Comparison of ENCODE assay signal across 8 mouse cellular contexts in genomic region chr19:41441911-41442607, GRCm38 (mm10). TPM values are rescaled to one million over a fixed set of nuclear protein-coding genes. Genes with fewer than 3 reads are reported as not detected.
A peak's percentile ranks its signal among the peaks of the same experiment; 100 is the strongest.
DNase-seq lines count a peak whose midpoint lies in the region; ATAC-seq lines count a peak whose summit lies in the region.

No protein-coding gene starts in this region.

- peak overlapping the region; percentile 7; the same call in 1 of the 2 replicates for H3K9ac ChIP-seq in heart, embryonic 12.5 days
- H3K9ac ChIP-seq in forebrain, embryonic 15.5 days (replicated peaks), result no peak overlapping the region; the same call in 1 of the 2 replicates
- peak overlapping the region; percentile 22; the same call in 1 of the 2 replicates for H3K9ac ChIP-seq in liver, embryonic 13.5 days

- DNase-seq in heart, adult 8-10 months (ENCODE audit: low spot score), result no peak
- no peak for DNase-seq in liver, embryonic 13.5 days
- DNase-seq in Muller cell, postnatal 12 days (ENCODE audit: inconsistent ontology term), result no peak
- DNase-seq in spleen, postnatal 4 days (ENCODE audit: low spot score in 2 of 2), result no peak

- no peaks in the 10 kb centered on the region for H3K9me3 ChIP-seq in heart, embryonic 12.5 days (replicated peaks)
- no peaks in the 10 kb centered on the region for H3K9me3 ChIP-seq in forebrain, embryonic 15.5 days
- H3K9me3 ChIP-seq in liver, embryonic 13.5 days (replicated peaks), result no peaks in the 10 kb centered on the region

- peak overlapping the region; percentile 34 for H3K4me3 ChIP-seq in heart, embryonic 12.5 days
- peak overlapping the region; percentile 14 for H3K4me3 ChIP-seq in forebrain, embryonic 15.5 days
- peak overlapping the region; percentile 40 for H3K4me3 ChIP-seq in liver, embryonic 13.5 days (replicated peaks)

- H3K36me3 ChIP-seq in heart, embryonic 12.5 days, result no peaks in the 10 kb centered on the region
- no peaks in the 10 kb centered on the region for H3K36me3 ChIP-seq in forebrain, embryonic 15.5 days
- no peaks in the 10 kb centered on the region for H3K36me3 ChIP-seq in liver, embryonic 13.5 days

- H3K27me3 ChIP-seq in heart, embryonic 12.5 days (replicated peaks), result peaks cover 20% of the 10 kb centered on the region
- peaks cover 11% of the 10 kb centered on the region; the same call in 1 of the 2 replicates for H3K27me3 ChIP-seq in forebrain, embryonic 15.5 days
- H3K27me3 ChIP-seq in liver, embryonic 13.5 days, result peaks cover 13% of the 10 kb centered on the region

- H3K27ac ChIP-seq in heart, embryonic 12.5 days (ENCODE audit: poor library complexity, severe bottlenecking), result no peak overlapping the region
- no peak overlapping the region for H3K27ac ChIP-seq in forebrain, embryonic 15.5 days (replicated peaks)
- no peak overlapping the region for H3K27ac ChIP-seq in liver, embryonic 13.5 days

- ATAC-seq in heart, embryonic 12.5 days (ENCODE audit: insufficient number of reproducible peaks, low FRiP score), result no peak
- ATAC-seq in activated CD4-positive, CD25-positive, alpha-beta regulatory T cell, adult 4 months, result peak; percentile 36
- ATAC-seq in forebrain, embryonic 15.5 days (replicated peaks), result no peak
- ATAC-seq in liver, embryonic 13.5 days (ENCODE audit: low read depth), result no peak
- ATAC-seq in megakaryocyte-erythroid progenitor cell, adult 5-6 weeks (replicated peaks; ENCODE audit: low FRiP score, low TSS enrichment, poor library complexity, severe bottlenecking), result no peak

- H3K4me2 ChIP-seq in heart, embryonic 12.5 days, result peak overlapping the region; percentile 78
- H3K4me2 ChIP-seq in forebrain, embryonic 15.5 days (replicated peaks), result peak overlapping the region; percentile 39
- peak overlapping the region; percentile 57 for H3K4me2 ChIP-seq in liver, embryonic 13.5 days

- WGBS in heart, embryonic 12.5 days, result 10% methylated on average over 20 of the region's 20 CpGs
- WGBS in forebrain, embryonic 15.5 days, result 22% methylated on average over 20 of the region's 20 CpGs
- whole genome bisulfite sequencing in liver, embryonic 13.5 days (ENCODE audit: insufficient replicate concordance), result 15% methylated on average over 20 of the region's 20 CpGs

- H3K4me1 ChIP-seq in heart, embryonic 12.5 days (replicated peaks), result peaks cover 5% of the 10 kb centered on the region; the same call in 1 of the 2 replicates
- peaks cover 6% of the 10 kb centered on the region; the same call in 1 of the 2 replicates for H3K4me1 ChIP-seq in forebrain, embryonic 15.5 days
- H3K4me1 ChIP-seq in liver, embryonic 13.5 days (replicated peaks), result peaks cover 42% of the 10 kb centered on the region

RNA-seq across cellular contexts. Expression of gene Lcor, which starts 40.4 kb away (rescaled TPM):
- 14.0 and 16.0 TPM in 2 replicates for polyA plus RNA-seq in heart, embryonic 12.5 days (2016; fragmentation: Nextera tagmentation; extraction: Ambion mirVana)
- total RNA-seq in heart, adult 8-10 months (2022), result 10 to 100 TPM in 3 of 4 experiments, 1 to 10 TPM in 1; 9.4 to 12.9 (median 11.5) TPM
- 10 to 100 TPM; 13.2 to 15.6 TPM for polyA plus RNA-seq in activated CD4-positive, CD25-positive, alpha-beta regulatory T cell, adult 4 months (2017; shearing (Covaris generic))
- 22.9 and 23.1 TPM in 2 replicates for polyA plus RNA-seq in forebrain, embryonic 15.5 days (2015; fragmentation: Nextera tagmentation; extraction: Ambion mirVana)
- 5.9 and 7.1 TPM in 2 replicates for polyA plus RNA-seq in liver, embryonic 13.5 days (2015; fragmentation: Nextera tagmentation; extraction: Ambion mirVana)
- total RNA-seq in megakaryocyte-erythroid progenitor cell, adult 5-6 weeks (2014; fragmentation: Nextera tagmentation), result 13.4 and 15.5 TPM in 2 replicates
- total RNA-seq in megakaryocyte-erythroid progenitor cell, adult 5-6 weeks (2017), result 13.1 and 16.9 TPM in 2 replicates

RNA-seq across cellular contexts. Expression of gene Pik3ap1, which starts 57.2 kb away (rescaled TPM):
- polyA plus RNA-seq in heart, embryonic 12.5 days (2016; fragmentation: Nextera tagmentation; extraction: Ambion mirVana), result 1.3 and 1.4 TPM in 2 replicates
- 1 to 10 TPM; 1.1 to 1.7 (median 1.5) TPM for total RNA-seq in heart, adult 8-10 months (2022)
- 1 to 10 TPM; 1.6 to 2.7 TPM for polyA plus RNA-seq in activated CD4-positive, CD25-positive, alpha-beta regulatory T cell, adult 4 months (2017; shearing (Covaris generic))
- 1.4 and 1.6 TPM in 2 replicates for polyA plus RNA-seq in forebrain, embryonic 15.5 days (2015; fragmentation: Nextera tagmentation; extraction: Ambion mirVana)
- polyA plus RNA-seq in liver, embryonic 13.5 days (2015; fragmentation: Nextera tagmentation; extraction: Ambion mirVana), result 5.3 and 6.7 TPM in 2 replicates
- total RNA-seq in megakaryocyte-erythroid progenitor cell, adult 5-6 weeks (2014; fragmentation: Nextera tagmentation), result 1.5 and 2.3 TPM in 2 replicates
- 1.2 and 1.4 TPM in 2 replicates for total RNA-seq in megakaryocyte-erythroid progenitor cell, adult 5-6 weeks (2017)
